Mouse (Mus musculus) 416B (cell line): ENCODE measurements around the gene Hist1h2aa.

Experiments
- DNase-seq: peaks from one replicate; pipeline ENCODE4 v3.0.0; 2011; ENCODE audit warnings: low read depth

Hist1h2aa gene

GRCm38 (mm10) chr13:23934211-23934520 lies at the start of gene Hist1h2aa:
TSS of gene Hist1h2aa (plus strand) at chr13:23934462.
- no peak for DNase-seq

- peak; percentile 88 for DNase-seq
Measured at GRCm38 (mm10) chr13:23885540-23885939, 48.7 kb upstream of the Hist1h2aa start.

- DNase-seq, result no peak
Measured at GRCm38 (mm10) chr13:23887026-23887725, 47.1 kb upstream of the Hist1h2aa start.

- DNase-seq, result no peak
Measured at GRCm38 (mm10) chr13:23889011-23889605, 45.2 kb upstream of the Hist1h2aa start.

GRCm38 (mm10) chr13:23892592-23893268 lies 41.5 kb upstream of the Hist1h2aa start:
- DNase-seq, result peak; percentile 40

GRCm38 (mm10) chr13:23893269-23893593 lies 41.0 kb upstream of the Hist1h2aa start:
- DNase-seq, result no peak

- no peak for DNase-seq
Measured at GRCm38 (mm10) chr13:23898242-23898641, 36.0 kb upstream of the Hist1h2aa start.

- DNase-seq, result no peak
Measured at GRCm38 (mm10) chr13:23906906-23907305, 27.4 kb upstream of the Hist1h2aa start.

GRCm38 (mm10) chr13:23910121-23910520 lies 24.1 kb upstream of the Hist1h2aa start:
- DNase-seq, result peak; percentile 84

- DNase-seq, result peak; percentile 48
Measured at GRCm38 (mm10) chr13:23911335-23911734, 22.9 kb upstream of the Hist1h2aa start.

- DNase-seq, result peak; percentile 99
Measured at GRCm38 (mm10) chr13:23913791-23914306, 20.4 kb upstream of the Hist1h2aa start.

- DNase-seq, result no peak
Measured at GRCm38 (mm10) chr13:23914376-23915167, 19.7 kb upstream of the Hist1h2aa start, which contains the start of gene Slc17a4. TSS of gene Slc17a4 (minus strand) at chr13:23915009.

GRCm38 (mm10) chr13:23916132-23916531 lies 18.1 kb upstream of the Hist1h2aa start:
- peak; percentile 65 for DNase-seq

- no peak for DNase-seq
Measured at GRCm38 (mm10) chr13:23917674-23918073, 16.6 kb upstream of the Hist1h2aa start.

- no peak for DNase-seq
Measured at GRCm38 (mm10) chr13:23925792-23926191, 8.5 kb upstream of the Hist1h2aa start.

- peak; percentile 47 for DNase-seq
Measured at GRCm38 (mm10) chr13:23928637-23929036, 5.6 kb upstream of the Hist1h2aa start.

- no peak for DNase-seq
Measured at GRCm38 (mm10) chr13:23930461-23930860, 3.8 kb upstream of the Hist1h2aa start.

- no peak for DNase-seq
Measured at GRCm38 (mm10) chr13:23930904-23931303, 3.4 kb upstream of the Hist1h2aa start.

- DNase-seq, result peak; percentile 47
Measured at GRCm38 (mm10) chr13:23933421-23934210, 646 bp upstream of the Hist1h2aa start, which contains the start of gene Hist1h2ba. TSS of gene Hist1h2ba (minus strand) at chr13:23934156.

- DNase-seq, result no peak
Measured at GRCm38 (mm10) chr13:23938699-23939098, 4.4 kb downstream of the Hist1h2aa start.

GRCm38 (mm10) chr13:23940291-23940690 lies 6.0 kb downstream of the Hist1h2aa start:
- DNase-seq, result no peak
